Mouse (Mus musculus): ENCODE measurements around the gene Scn2b. TPM values are rescaled to one million over a fixed set of nuclear protein-coding genes. Genes with fewer than 3 reads are reported as not detected.
A peak's percentile ranks its signal among the peaks of the same experiment; 100 is the strongest.

Gene Scn2b
- polyA plus RNA-seq, 1 experiment, result 0.39 TPM

DNA sequence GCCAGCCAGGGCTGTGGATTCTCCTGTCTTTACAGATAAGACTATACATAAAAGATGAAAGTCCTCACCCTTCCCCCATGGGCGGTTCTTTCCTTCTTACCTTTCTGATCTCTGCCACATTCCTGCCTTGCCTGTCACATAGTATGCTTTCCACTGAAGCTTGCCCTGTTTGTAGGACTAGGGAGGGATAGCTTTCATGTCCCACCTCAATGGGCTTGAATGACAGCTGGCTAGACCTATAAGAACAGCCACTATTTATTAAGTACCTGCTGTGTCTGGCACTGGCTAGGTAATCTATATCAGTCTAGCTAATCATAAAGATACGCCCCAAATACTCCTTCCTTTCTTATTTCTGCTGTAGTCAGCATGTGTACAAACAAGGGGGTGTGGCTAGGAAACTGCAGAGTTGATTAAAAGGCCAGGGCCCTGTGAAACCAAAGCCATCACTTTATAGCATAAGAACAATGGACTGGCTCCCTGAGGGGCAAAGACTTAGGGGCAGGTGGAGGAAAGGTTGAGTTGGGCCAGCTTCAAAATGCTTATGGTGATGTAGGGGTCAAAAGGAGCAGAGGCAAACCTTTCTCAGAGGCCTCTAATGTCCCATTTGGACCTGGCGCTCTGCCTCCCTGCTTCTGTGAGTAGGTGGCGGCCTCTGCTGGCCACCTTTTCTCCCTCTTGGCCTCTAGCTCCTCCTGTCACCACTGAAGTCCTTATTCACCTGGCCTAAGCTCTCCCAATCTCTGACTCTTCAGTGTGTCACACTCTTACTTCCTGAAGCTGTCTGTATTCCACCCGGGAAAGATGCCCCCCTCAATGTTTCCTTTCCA, 16.1 kb downstream of the Scn2b start:
- no peak overlapping the region for H3K4me3 ChIP-seq (replicated peaks; ENCODE audit: extremely low read depth, low read depth, low read length)
- WGBS, result 25% methylated on average over 5 of the region's 5 CpGs
- TF ChIP-seq CTCF (IDR thresholded peaks at IDR 0.05; ENCODE audit: insufficient read depth, low read length), result peak; percentile 65
- TF ChIP-seq POLR2A (IDR thresholded peaks at IDR 0.05; ENCODE audit: borderline replicate concordance, extremely low read depth, low read depth, low read length), result no peak
- peak; percentile 45 for DNase-seq
- H3K4me1 ChIP-seq (ENCODE audit: control insufficient read depth, insufficient read depth, low read length), result no peaks in the 10 kb centered on the region

DNA sequence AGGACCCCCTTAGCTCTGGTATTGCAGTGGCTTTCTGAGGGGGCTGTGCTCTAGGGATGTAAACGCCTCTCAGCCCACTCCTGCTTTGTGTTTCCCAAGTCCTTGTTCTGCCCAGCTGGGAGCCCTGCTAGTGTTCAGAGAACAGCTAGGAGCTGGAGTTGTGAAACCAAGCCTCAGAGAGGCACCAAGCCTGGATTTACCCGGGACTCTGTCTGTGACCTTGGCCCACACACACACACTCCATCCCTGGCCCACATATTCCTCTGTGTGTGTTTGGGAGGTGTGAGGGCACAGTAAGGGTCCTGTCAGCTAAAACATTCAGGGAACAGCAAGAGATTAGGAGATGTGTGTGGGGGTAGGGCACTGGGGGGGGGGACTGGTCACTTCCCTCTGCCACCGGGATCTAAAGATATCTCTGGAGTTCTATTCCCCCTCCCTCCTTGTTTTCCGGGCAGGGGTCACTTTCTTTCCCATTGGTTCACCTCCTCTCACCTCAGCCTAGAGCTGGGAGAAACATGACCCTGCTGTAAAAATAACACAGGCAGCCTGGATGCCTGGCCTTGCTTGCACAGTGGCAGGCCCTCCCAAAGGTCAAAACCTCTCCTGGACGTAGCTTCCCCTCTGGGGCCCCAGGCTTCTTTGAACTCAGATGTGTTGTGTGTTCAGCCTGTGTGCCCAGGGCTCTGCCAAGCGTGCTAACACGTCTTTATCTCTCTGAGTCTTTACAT, 19.0 kb downstream of the Scn2b start:
- WGBS, result 28% methylated on average over 7 of the region's 7 CpGs
- TF ChIP-seq POLR2A (IDR thresholded peaks at IDR 0.05; ENCODE audit: borderline replicate concordance, extremely low read depth, low read depth, low read length) (no peak), CTCF (IDR thresholded peaks at IDR 0.05; ENCODE audit: insufficient read depth, low read length) (no peak)
- no peak for DNase-seq

DNA sequence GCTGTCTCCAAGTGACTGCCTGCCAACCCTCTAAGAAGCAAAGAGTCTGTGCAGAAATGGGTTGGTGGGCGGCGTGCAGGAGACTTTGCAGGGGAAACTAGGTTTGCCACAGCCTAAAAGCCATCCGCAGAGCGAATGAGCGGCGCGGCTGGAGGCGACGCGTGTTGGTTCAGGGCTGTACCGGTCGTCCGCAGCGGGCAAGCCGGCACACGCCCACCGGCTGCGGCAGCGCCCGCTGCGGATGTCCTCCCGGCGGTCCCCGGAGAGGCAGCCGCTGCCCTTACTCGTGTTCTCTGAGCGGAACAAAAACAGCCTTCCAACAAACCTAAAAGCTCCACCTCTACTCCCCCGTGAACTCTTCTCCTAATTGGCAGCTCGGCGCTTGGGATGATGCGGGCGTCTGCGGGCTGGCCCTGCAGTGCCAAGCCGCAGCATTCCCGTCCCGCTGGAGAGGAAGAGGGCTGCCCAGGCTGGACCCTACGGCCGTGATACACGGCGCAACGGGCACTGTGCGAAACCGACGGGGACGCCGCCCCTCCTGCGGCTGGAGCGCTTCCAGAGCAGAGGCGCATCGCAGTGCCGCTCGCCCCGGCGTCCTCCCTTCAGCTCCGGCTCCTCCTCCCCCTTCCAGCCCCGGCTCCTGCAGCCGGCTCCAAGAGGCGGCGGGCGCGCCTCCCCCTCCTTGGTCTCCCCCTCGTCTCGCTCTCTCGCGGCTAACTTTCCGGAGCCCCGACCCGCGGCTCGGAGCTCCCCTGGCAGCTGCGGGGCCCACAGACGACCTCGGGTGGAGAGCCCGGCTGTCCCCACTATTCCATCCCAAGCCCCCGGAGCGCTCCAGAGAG, 20.8 kb downstream of the Scn2b start, which contains the start of gene Scn4b:
TSS of gene Scn4b (plus strand) at position 205 of the 842 bp plus-strand sequence.
- Histone ChIP-seq H3K4me1 (ENCODE audit: control insufficient read depth, insufficient read depth, low read length) (no peaks in the 10 kb centered on the region), H3K4me3 (replicated peaks; ENCODE audit: extremely low read depth, low read depth, low read length) (peak within 1 kb of the TSS; percentile 5)
- TF ChIP-seq CTCF (IDR thresholded peaks at IDR 0.05; ENCODE audit: insufficient read depth, low read length), result no peak
- no peak for TF ChIP-seq POLR2A (IDR thresholded peaks at IDR 0.05; ENCODE audit: borderline replicate concordance, extremely low read depth, low read depth, low read length)
- under 1% methylated on average over 75 of the region's 76 CpGs for WGBS
- no peak for DNase-seq

More for the DNA sequence above, 19.0 kb downstream of the Scn2b start:
- no peaks in the 10 kb centered on the region for H3K4me1 ChIP-seq (ENCODE audit: control insufficient read depth, insufficient read depth, low read length)
- H3K4me3 ChIP-seq (replicated peaks; ENCODE audit: extremely low read depth, low read depth, low read length), result no peak overlapping the region

DNA sequence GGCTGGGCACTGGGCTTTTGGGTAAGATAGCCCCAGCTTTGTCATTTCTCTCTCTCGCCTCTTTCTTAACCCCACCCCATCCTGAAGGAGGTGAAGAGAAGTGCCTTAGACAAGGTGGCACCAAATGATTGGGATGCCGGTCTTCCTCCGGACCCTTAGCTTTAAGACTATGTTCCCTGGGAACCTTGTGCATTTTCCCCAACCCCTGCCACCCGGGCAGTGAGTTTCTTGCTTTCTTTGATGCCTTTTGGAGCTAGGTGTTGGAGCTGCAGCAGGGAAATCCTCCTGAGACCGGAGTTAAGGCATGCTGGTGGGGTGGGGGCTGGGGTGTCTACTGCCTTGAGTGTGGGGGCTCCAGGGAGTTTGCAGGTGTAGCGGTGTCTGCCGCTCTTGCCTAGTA, 21.5 kb downstream of the Scn2b start:
- H3K4me3 ChIP-seq (replicated peaks; ENCODE audit: extremely low read depth, low read depth, low read length), result no peak overlapping the region
- WGBS, result 8% methylated on average over 7 of the region's 7 CpGs
- no peaks in the 10 kb centered on the region for H3K4me1 ChIP-seq (ENCODE audit: control insufficient read depth, insufficient read depth, low read length)
- DNase-seq, result no peak
- TF ChIP-seq POLR2A (IDR thresholded peaks at IDR 0.05; ENCODE audit: borderline replicate concordance, extremely low read depth, low read depth, low read length) (no peak), CTCF (IDR thresholded peaks at IDR 0.05; ENCODE audit: insufficient read depth, low read length) (no peak)

DNA sequence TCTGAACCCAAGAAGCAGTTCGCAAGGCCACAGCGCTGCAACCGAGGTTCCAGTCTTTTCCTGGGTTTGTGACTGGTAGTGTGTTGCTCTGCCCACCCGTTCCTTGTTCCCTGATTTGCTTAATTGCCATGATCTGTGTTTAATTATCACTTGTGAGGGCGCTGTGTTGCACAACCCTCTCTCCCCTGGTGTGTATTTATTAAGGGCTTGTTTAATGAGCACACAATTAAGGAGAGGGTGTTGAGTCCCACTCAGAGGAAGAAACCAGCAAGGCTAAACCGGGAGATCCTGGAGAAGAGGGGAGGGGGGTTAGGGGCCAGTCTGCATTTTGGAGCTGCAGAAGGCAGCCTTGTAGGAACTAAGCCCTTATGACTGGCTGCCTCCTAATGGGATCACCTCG, 23.4 kb downstream of the Scn2b start:
- 63% methylated on average over 7 of the region's 7 CpGs for WGBS
- H3K4me1 ChIP-seq (ENCODE audit: control insufficient read depth, insufficient read depth, low read length), result no peaks in the 10 kb centered on the region
- no peak for DNase-seq
- no peak overlapping the region for H3K4me3 ChIP-seq (replicated peaks; ENCODE audit: extremely low read depth, low read depth, low read length)
- TF ChIP-seq POLR2A (IDR thresholded peaks at IDR 0.05; ENCODE audit: borderline replicate concordance, extremely low read depth, low read depth, low read length), result no peak
- no peak for TF ChIP-seq CTCF (IDR thresholded peaks at IDR 0.05; ENCODE audit: insufficient read depth, low read length)

DNA sequence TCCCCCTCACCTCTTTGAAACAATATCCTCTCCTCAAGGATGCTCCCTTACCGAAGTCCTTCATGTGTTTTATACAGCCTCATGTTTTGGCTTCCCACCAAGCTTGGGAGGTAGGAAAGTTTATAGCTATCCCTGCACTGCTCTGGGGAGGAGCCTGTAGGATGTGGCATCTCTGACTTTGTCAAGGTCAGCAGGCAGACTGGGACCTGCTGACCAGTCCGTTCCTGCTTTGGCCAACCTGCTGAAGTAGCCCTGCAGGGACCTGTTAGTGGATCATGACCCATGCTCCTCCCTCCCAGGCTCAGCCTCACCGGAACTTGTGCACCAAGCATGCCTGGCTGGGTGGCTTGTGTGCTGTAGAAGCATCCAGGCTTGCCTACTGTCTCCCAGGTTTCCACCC, 25.1 kb downstream of the Scn2b start:
- TF ChIP-seq CTCF (IDR thresholded peaks at IDR 0.05; ENCODE audit: insufficient read depth, low read length), result no peak
- no peak for TF ChIP-seq POLR2A (IDR thresholded peaks at IDR 0.05; ENCODE audit: borderline replicate concordance, extremely low read depth, low read depth, low read length)
- H3K4me3 ChIP-seq (replicated peaks; ENCODE audit: extremely low read depth, low read depth, low read length), result no peak overlapping the region
- DNase-seq, result no peak
- 65% methylated on average over 3 of the region's 3 CpGs for WGBS
- no peaks in the 10 kb centered on the region for H3K4me1 ChIP-seq (ENCODE audit: control insufficient read depth, insufficient read depth, low read length)

DNA sequence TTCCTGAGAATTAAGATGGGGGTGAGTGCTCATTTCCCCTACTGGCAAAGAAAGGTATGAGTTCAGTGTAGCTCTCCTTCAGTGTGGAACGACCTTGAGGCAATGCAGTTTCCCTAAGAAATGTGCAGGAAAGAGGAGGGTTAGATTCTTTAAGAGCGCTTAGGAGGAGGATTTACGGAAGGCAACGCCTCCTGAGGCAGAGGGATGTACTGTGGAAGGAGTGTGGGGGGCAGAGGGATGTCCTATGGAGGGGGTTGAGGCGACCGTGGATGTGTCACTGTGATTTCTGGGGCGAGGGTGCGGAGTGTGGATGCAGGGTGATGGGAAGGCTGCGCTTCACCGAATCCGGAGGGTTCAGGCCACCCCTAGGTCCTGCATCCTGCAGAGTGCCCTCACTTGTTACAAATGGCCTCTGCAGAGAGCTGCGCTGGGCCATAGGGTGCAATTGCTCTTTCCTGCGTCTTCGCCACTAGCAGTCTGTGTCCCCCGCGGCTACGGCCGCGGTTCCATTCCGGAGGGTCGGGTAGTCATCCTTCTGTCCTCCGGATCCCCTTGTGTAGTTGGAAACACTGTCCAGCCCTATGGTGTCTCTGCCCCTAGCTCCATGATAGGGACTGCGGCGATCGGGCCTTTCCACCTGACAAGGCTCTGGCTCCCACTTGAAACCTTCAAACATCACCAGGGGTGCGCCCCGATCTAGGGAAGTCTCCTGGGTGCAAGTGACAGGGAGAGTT, 28.1 kb downstream of the Scn2b start:
- 7% methylated on average over 27 of the region's 27 CpGs for WGBS
- Histone ChIP-seq H3K4me3 (replicated peaks; ENCODE audit: extremely low read depth, low read depth, low read length) (no peak overlapping the region), H3K4me1 (ENCODE audit: control insufficient read depth, insufficient read depth, low read length) (no peaks in the 10 kb centered on the region)
- TF ChIP-seq POLR2A (IDR thresholded peaks at IDR 0.05; ENCODE audit: borderline replicate concordance, extremely low read depth, low read depth, low read length) (no peak), CTCF (IDR thresholded peaks at IDR 0.05; ENCODE audit: insufficient read depth, low read length) (no peak)
- DNase-seq, result peak; percentile 10

DNA sequence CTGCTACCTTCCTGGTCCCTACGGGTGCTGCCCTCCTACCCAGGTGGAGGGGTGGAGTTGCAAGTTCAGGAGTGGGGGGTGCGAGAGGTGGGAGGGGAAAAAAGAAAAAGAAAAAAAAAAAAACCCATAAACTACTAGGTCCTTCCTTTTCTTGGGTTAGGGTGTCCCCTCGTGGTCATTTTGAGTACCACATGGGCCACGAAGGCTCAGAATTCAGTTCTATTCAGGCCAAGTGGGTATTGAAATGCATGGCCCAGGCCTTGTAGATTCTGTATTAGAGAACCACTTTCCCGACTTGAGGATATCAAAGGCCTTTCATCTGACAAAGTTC, 28.6 kb downstream of the Scn2b start:
- Histone ChIP-seq H3K4me3 (replicated peaks; ENCODE audit: extremely low read depth, low read depth, low read length) (no peak overlapping the region), H3K4me1 (ENCODE audit: control insufficient read depth, insufficient read depth, low read length) (no peaks in the 10 kb centered on the region)
- WGBS, result under 1% methylated on average over 5 of the region's 5 CpGs
- TF ChIP-seq POLR2A (IDR thresholded peaks at IDR 0.05; ENCODE audit: borderline replicate concordance, extremely low read depth, low read depth, low read length), result no peak
- TF ChIP-seq CTCF (IDR thresholded peaks at IDR 0.05; ENCODE audit: insufficient read depth, low read length), result peak; percentile 42; the same call in 1 of the 2 replicates
- peak; percentile 54 for DNase-seq

Data from lung, adult 2 months (tissue).